Mouse (Mus musculus) intestine, postnatal 0 days (tissue): ENCODE results near the gene Otoa. TPM values are rescaled to one million over a fixed set of nuclear protein-coding genes. Genes with fewer than 3 reads are reported as not detected.

ENCODE experiments used
- ATAC-seq: fragments of 200-750 bp; cut with Nextera tagmentation; 2 replicates; pipeline ENCODE4 v1.8.0; 2017; ENCODE audit warnings: mild to moderate bottlenecking, moderate TSS enrichment, moderate library complexity
- H3K27ac ChIP-seq: fragments of 300-500 bp; sonication (generic); 2 replicates; pipeline ENCODE4 v1.5.1; 2014; ENCODE audit warnings: mild to moderate bottlenecking, low read depth, low read length, moderate library complexity
- H3K27me3 ChIP-seq: fragments of 300-500 bp; sonication (generic); replicated peaks from 2 replicates; pipeline ENCODE4 v1.6.1; 2014; ENCODE audit warnings: low read length, mixed read lengths; ENCODE audit not compliant: control insufficient read depth, insufficient read depth
- H3K36me3 ChIP-seq: fragments of 300-500 bp; sonication (generic); 2 replicates; pipeline ENCODE4 v1.6.1; 2014; ENCODE audit warnings: mild to moderate bottlenecking, moderate library complexity; ENCODE audit not compliant: control insufficient read depth, insufficient read depth
- H3K4me1 ChIP-seq: fragments of 300-500 bp; sonication (generic); replicated peaks from 2 replicates; pipeline ENCODE4 v1.6.1; 2014; ENCODE audit warnings: antibody characterized with exemption, low read length, mixed read lengths; ENCODE audit not compliant: control insufficient read depth, insufficient read depth
- H3K4me2 ChIP-seq: fragments of 300-500 bp; sonication (generic); replicated peaks from 2 replicates; pipeline ENCODE4 v1.6.1; 2014; ENCODE audit warnings: low read depth, mild to moderate bottlenecking, moderate library complexity
- H3K4me3 ChIP-seq: fragments of 300-500 bp; sonication (generic); 2 replicates; pipeline ENCODE4 v1.5.1; 2014; ENCODE audit warnings: low read depth, low read length
- H3K9ac ChIP-seq: fragments of 300-500 bp; sonication (generic); 2 replicates; pipeline ENCODE4 v1.6.1; 2014; ENCODE audit warnings: mild to moderate bottlenecking, low read depth, low read length
- H3K9me3 ChIP-seq: fragments of 300-500 bp; sonication (generic); 2 replicates; pipeline ENCODE4 v1.6.1; 2016; ENCODE audit warnings: mixed run types; ENCODE audit not compliant: control insufficient read depth
- CTCF ChIP-seq: sonication (generic); IDR thresholded peaks from 2 replicates; pipeline ENCODE4 v1.5.1; 2016; ENCODE audit warnings: low read depth, mild to moderate bottlenecking, control low read depth, antibody characterized with exemption, moderate library complexity
- WGBS: fragments of 180-500 bp; shearing (Covaris S2); extraction: QIAGEN DNeasy Blood & Tissue Kit; methylation state at CpG from one replicate; pipeline ENCODE4 v1.1.7; 2014; 5-methylcytosine and 5-hydroxymethylcytosine counted together
- polyA plus RNA-seq: library from polyadenylated mRNA; unstranded; fragments of >200 nt; fragmentation: Nextera tagmentation; extraction: Ambion mirVana; gene quantifications from 2 replicates; pipeline ENCODE4 v1.2.1, GENCODE M21; 2015

The Otoa gene
- polyA plus RNA-seq, 1 experiment from 2014 or later: 0.17 TPM

GRCm38 (mm10) chr7:121059477-121060218, 21.8 kb upstream of the Otoa start:
- no peak overlapping the region for H3K9ac ChIP-seq
- H3K27me3 ChIP-seq: no peaks in the 10 kb centered on the region
- no peaks in the 10 kb centered on the region for H3K9me3 ChIP-seq
- WGBS: 46% methylated on average over 6 of the region's 6 CpGs
- H3K4me3 ChIP-seq: no peak overlapping the region
- peaks cover 31% of the 10 kb centered on the region for H3K36me3 ChIP-seq
- no peak overlapping the region for H3K27ac ChIP-seq
- H3K4me1 ChIP-seq: no peaks in the 10 kb centered on the region
- no peak overlapping the region for H3K4me2 ChIP-seq
- no peak for ATAC-seq
- TF ChIP-seq CTCF: no peak

GRCm38 (mm10) chr7:121064309-121064708, 17.1 kb upstream of the Otoa start:
- H3K27me3 ChIP-seq: no peaks in the 10 kb centered on the region
- peak; percentile 78 for TF ChIP-seq CTCF
- peaks cover 13% of the 10 kb centered on the region for H3K36me3 ChIP-seq
- peak; percentile 31; the same call in 1 of the 2 replicates for ATAC-seq
- H3K4me2 ChIP-seq: no peak overlapping the region
- no peak overlapping the region for H3K27ac ChIP-seq
- 42% methylated on average over 4 of the region's 4 CpGs for WGBS
- H3K9ac ChIP-seq: no peak overlapping the region
- H3K4me3 ChIP-seq: no peak overlapping the region
- no peaks in the 10 kb centered on the region for H3K4me1 ChIP-seq
- no peaks in the 10 kb centered on the region for H3K9me3 ChIP-seq

- 92% methylated on average over 4 of the region's 4 CpGs for WGBS
- H3K27me3 ChIP-seq: no peaks in the 10 kb centered on the region
- peaks cover 31% of the 10 kb centered on the region for H3K36me3 ChIP-seq
- H3K4me2 ChIP-seq: no peak overlapping the region
- H3K4me1 ChIP-seq: no peaks in the 10 kb centered on the region
- no peak for TF ChIP-seq CTCF
- no peak overlapping the region for H3K9ac ChIP-seq
- ATAC-seq: no peak
- no peak overlapping the region for H3K4me3 ChIP-seq
- no peak overlapping the region for H3K27ac ChIP-seq
- no peaks in the 10 kb centered on the region for H3K9me3 ChIP-seq
These were observed 10.2 kb upstream of the Otoa start for GRCm38 (mm10) chr7:121071276-121071675.

GRCm38 (mm10) chr7:121072506-121072905, 8.9 kb upstream of the Otoa start:
- ATAC-seq: no peak
- Histone ChIP-seq H3K4me2 (no peak overlapping the region), H3K27ac (no peak overlapping the region), H3K9me3 (no peaks in the 10 kb centered on the region), H3K27me3 (no peaks in the 10 kb centered on the region), H3K4me1 (no peaks in the 10 kb centered on the region), H3K36me3 (peaks cover 40% of the 10 kb centered on the region), H3K9ac (no peak overlapping the region), H3K4me3 (no peak overlapping the region)
- WGBS: 59% methylated on average over 5 of the region's 5 CpGs
- no peak for TF ChIP-seq CTCF

- Histone ChIP-seq H3K4me1 (no peaks in the 10 kb centered on the region), H3K9me3 (no peaks in the 10 kb centered on the region), H3K27ac (no peak within 1 kb of the TSS; the same call in 1 of the 2 replicates), H3K4me2 (no peak within 1 kb of the TSS), H3K36me3 (peaks cover 42% of the 10 kb centered on the region), H3K4me3 (no peak within 1 kb of the TSS), H3K9ac (no peak within 1 kb of the TSS), H3K27me3 (no peaks in the 10 kb centered on the region)
- 50% methylated on average over 11 of the region's 11 CpGs for whole genome bisulfite sequencing
- ATAC-seq: no peak
- no peak for TF ChIP-seq CTCF
These were observed 7.2 kb upstream of the Otoa start, which contains the start of gene Igsf6 for GRCm38 (mm10) chr7:121074281-121074680. TSS of gene Igsf6 (minus strand) at chr7:121074572.

GRCm38 (mm10) chr7:121074801-121075400, 6.5 kb upstream of the Otoa start:
- ATAC-seq: no peak
- H3K27ac ChIP-seq: no peak overlapping the region
- H3K27me3 ChIP-seq: no peaks in the 10 kb centered on the region
- peaks cover 42% of the 10 kb centered on the region for H3K36me3 ChIP-seq
- no peaks in the 10 kb centered on the region for H3K9me3 ChIP-seq
- TF ChIP-seq CTCF: no peak
- 78% methylated on average over 6 of the region's 6 CpGs for WGBS
- H3K9ac ChIP-seq: no peak overlapping the region
- H3K4me1 ChIP-seq: no peaks in the 10 kb centered on the region
- H3K4me3 ChIP-seq: no peak overlapping the region
- H3K4me2 ChIP-seq: no peak overlapping the region
